Mouse (Mus musculus) kidney, adult 11 months (tissue): Measurements from ENCODE around the gene Tnrc18.

ENCODE experiments used
- DNase-seq: peaks from one replicate; pipeline ENCODE4 v3.0.0; 2022

Tnrc18 gene

DNA sequence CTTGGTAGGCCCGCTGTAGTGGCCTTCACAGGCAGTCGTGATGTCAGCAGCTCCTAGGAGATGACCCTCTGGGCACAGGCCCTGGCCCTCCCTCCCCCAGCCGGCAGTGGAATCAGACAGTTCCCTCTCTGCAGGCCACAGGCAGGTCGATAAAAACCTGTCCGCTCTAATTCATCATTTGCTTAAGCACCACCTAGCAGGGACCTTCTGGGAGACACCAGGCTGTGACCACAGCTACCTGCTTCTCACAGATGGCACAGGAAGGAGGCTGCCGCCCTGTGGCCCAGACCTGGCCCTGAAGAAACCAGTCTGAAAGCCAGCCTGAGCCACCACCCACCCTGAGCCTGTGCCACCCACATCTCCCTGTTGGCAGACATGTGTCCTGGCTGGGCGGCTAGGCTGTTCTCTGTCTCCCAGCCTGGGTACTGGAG, 139.3 kb downstream of the Tnrc18 start:
- DNase-seq: no peak
